Comparison of ENCODE assay signal across 22 mouse cellular contexts in genomic region chr9:117222741-117223140, GRCm38 (mm10).
"Had no signal": no experiment of that assay in that cellular context is flagged by ENCODE, and none has a peak within 500 bp of the region (broad histone marks: within the 10 kb centered on the region; RNA-seq: fewer than 3 reads in every experiment).

No protein-coding gene starts in this region.

- DNase-seq: gastrocnemius, adult 2 months; gastrocnemius, postnatal 10 days; gastrocnemius, postnatal 25 days; heart, adult 2 months; heart, postnatal 4 days; kidney, postnatal 4 days; liver; liver, embryonic 13.5 days had no signal

- H3K9me3 ChIP-seq: heart, embryonic 12.5 days; hindbrain, embryonic 10.5 days; hindbrain, embryonic 12.5 days; limb, embryonic 10.5 days; limb, embryonic 12.5 days; liver, embryonic 13.5 days; liver, embryonic 15.5 days had no signal

- H3K4me2 ChIP-seq: heart, embryonic 12.5 days; hindbrain, embryonic 12.5 days; hindbrain, embryonic 14.5 days; limb, embryonic 12.5 days; liver, embryonic 11.5 days; liver, embryonic 13.5 days; liver, embryonic 15.5 days had no signal

- H3K9ac ChIP-seq: heart, embryonic 12.5 days; hindbrain, embryonic 12.5 days; hindbrain, embryonic 14.5 days; limb, embryonic 12.5 days; liver, embryonic 13.5 days; liver, embryonic 15.5 days had no signal

- H3K4me3 ChIP-seq: gastrocnemius, adult 2 months; heart, adult 2 months; heart, embryonic 12.5 days; hindbrain, embryonic 10.5 days; hindbrain, embryonic 12.5 days; layer of hippocampus, adult 2 months; left cerebral cortex, adult 2 months; limb, embryonic 10.5 days; limb, embryonic 12.5 days; liver, embryonic 13.5 days; liver, embryonic 15.5 days had no signal

- H3K4me1 ChIP-seq: hindbrain, embryonic 12.5 days; liver, embryonic 13.5 days; liver, embryonic 15.5 days had no signal

- H3K27me3 ChIP-seq: heart, embryonic 12.5 days; hindbrain, embryonic 12.5 days; limb, embryonic 12.5 days; liver, embryonic 13.5 days; liver, embryonic 15.5 days had no signal

- ATAC-seq: forebrain, embryonic 16.5 days; hindbrain, embryonic 16.5 days; inflammation-experienced regulatory T-cells, adult 6 months; intestine, postnatal 0 days had no signal

- H3K36me3 ChIP-seq: hindbrain, embryonic 10.5 days; hindbrain, embryonic 12.5 days; liver, embryonic 13.5 days; liver, embryonic 15.5 days had no signal

- H3K27ac ChIP-seq: gastrocnemius, adult 2 months; heart, adult 2 months; hindbrain, embryonic 10.5 days; hindbrain, embryonic 12.5 days; hindbrain, embryonic 14.5 days; layer of hippocampus, adult 2 months; left cerebral cortex, adult 2 months; limb, embryonic 10.5 days; limb, embryonic 12.5 days; liver, embryonic 13.5 days; liver, embryonic 15.5 days had no signal
